Mouse (Mus musculus): ENCODE data around the gene Atp2b1. TPM values are rescaled to one million over a fixed set of nuclear protein-coding genes. Genes with fewer than 3 reads are reported as not detected.

Gene Atp2b1
- total and polyA plus RNA-seq, 3 experiments: 23.5 to 26.6 TPM; not detected in 1

GRCm38 (mm10) chr10:98975611-98976010 lies 61.4 kb downstream of the Atp2b1 start:
- TF ChIP-seq RCOR1 (IDR thresholded peaks at IDR 0.05; ENCODE audit: low read depth, low read length): no peak
- no peak for TF ChIP-seq GABPA (IDR thresholded peaks at IDR 0.05; ENCODE audit: low read depth, low read length)
- TF ChIP-seq JUND (IDR thresholded peaks at IDR 0.05; ENCODE audit: low read depth, low read length): no peak
- no peak for TF ChIP-seq SIN3A (IDR thresholded peaks at IDR 0.05; ENCODE audit: low read length)
- TF ChIP-seq GATA1 (IDR thresholded peaks at IDR 0.05; ENCODE audit: low read depth, low read length): no peak
- TF ChIP-seq RAD21 (IDR thresholded peaks at IDR 0.05; ENCODE audit: low read depth, low read length): no peak
- no peak for TF ChIP-seq NELFE (IDR thresholded peaks at IDR 0.05; ENCODE audit: low read depth, low read length)
- TF ChIP-seq CHD1 (IDR thresholded peaks at IDR 0.05; ENCODE audit: low read depth, low read length): no peak
- TF ChIP-seq MYB (IDR thresholded peaks at IDR 0.05; ENCODE audit: low read depth, low read length): no peak
- no peak for TF ChIP-seq ETS1 (IDR thresholded peaks at IDR 0.05; ENCODE audit: low read depth, low read length)
- no peak for TF ChIP-seq POLR2A (IDR thresholded peaks at IDR 0.05; ENCODE audit: control insufficient read depth in 1 of 2, insufficient read depth in 1 of 2, low read depth in 1 of 2, low read length in 2 of 2, poor library complexity in 1 of 2)
- no peak for TF ChIP-seq ZKSCAN1 (IDR thresholded peaks at IDR 0.05; ENCODE audit: low read depth, low read length)
- no peak overlapping the region for H3K27ac ChIP-seq (ENCODE audit: control insufficient read depth, low read depth, low read length)
- H3K36me3 ChIP-seq (ENCODE audit: control insufficient read depth in 1 of 2, insufficient read depth in 2 of 2, low read length in 2 of 2): peaks cover 0 to 11% of the 10 kb centered on the region in 2 experiments
- no peaks in the 10 kb centered on the region for H3K9me3 ChIP-seq (replicated peaks; ENCODE audit: insufficient read depth, low read length)
- no peak for DNase-seq (ENCODE audit: low read depth, low spot score)
- peaks cover 23% of the 10 kb centered on the region for H3K79me2 ChIP-seq (ENCODE audit: control insufficient read depth, insufficient read depth, low read length, poor library complexity)
- no peak overlapping the region for H3K9ac ChIP-seq (ENCODE audit: control insufficient read depth, low read depth, low read length, poor library complexity, severe bottlenecking)
- peaks cover 0 to 5% of the 10 kb centered on the region in 2 experiments; a peak in 2 of 4 replicates for H3K4me1 ChIP-seq (ENCODE audit: control insufficient read depth in 1 of 2, insufficient read depth in 2 of 2, low read length in 2 of 2)
- no peak overlapping the region for H3K4me3 ChIP-seq (ENCODE audit: control insufficient read depth in 1 of 2, insufficient read depth in 1 of 2, low read depth in 2 of 2, low read length in 2 of 2)
- no peaks in the 10 kb centered on the region for H3K27me3 ChIP-seq (ENCODE audit: control insufficient read depth in 1 of 2, insufficient read depth in 2 of 2, low read length in 2 of 2)

DNA sequence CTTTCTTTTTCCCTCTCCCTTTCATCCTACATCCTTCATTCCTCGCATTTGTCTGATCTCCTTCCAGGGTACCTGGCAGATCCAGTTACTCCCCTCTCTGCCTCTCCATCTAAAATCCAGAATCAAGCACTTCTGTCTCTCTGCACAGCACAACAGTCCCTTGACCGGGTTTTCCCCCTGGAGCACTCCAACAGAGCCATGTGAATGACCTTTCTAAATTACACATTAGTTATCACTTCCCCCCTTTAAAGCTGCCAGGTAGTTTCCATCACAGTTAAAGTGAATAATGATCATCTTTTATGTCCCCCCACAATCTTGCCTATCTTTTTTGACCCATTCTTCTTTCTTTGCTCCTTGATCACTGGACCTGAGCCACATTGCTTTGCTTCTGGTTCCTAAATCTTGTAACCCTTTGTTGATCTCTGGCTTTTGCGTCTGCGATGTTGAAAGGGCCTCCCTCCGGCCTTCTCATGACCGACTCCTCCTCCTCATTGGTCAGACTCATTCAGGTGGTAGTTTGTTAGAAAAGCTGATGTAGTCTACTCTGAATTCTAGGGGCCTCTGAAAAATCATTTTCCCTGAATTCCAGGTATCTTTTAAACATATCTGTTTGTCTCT lies 62.8 kb downstream of the Atp2b1 start:
- Histone ChIP-seq H3K9ac (ENCODE audit: control insufficient read depth, low read depth, low read length, poor library complexity, severe bottlenecking) (no peak overlapping the region), H3K36me3 (ENCODE audit: control insufficient read depth in 1 of 2, insufficient read depth in 2 of 2, low read length in 2 of 2) (peaks cover 0 to 9% of the 10 kb centered on the region in 2 experiments), H3K4me3 (ENCODE audit: control insufficient read depth in 1 of 2, insufficient read depth in 1 of 2, low read depth in 2 of 2, low read length in 2 of 2) (no peak overlapping the region), H3K27me3 (ENCODE audit: control insufficient read depth in 1 of 2, insufficient read depth in 2 of 2, low read length in 2 of 2) (no peaks in the 10 kb centered on the region), H3K27ac (ENCODE audit: control insufficient read depth, low read depth, low read length) (no peak overlapping the region), H3K9me3 (replicated peaks; ENCODE audit: insufficient read depth, low read length) (no peaks in the 10 kb centered on the region), H3K4me1 (ENCODE audit: control insufficient read depth in 1 of 2, insufficient read depth in 2 of 2, low read length in 2 of 2) (peaks cover 0 to 4% of the 10 kb centered on the region in 2 experiments; a peak in 2 of 4 replicates), H3K79me2 (ENCODE audit: control insufficient read depth, insufficient read depth, low read length, poor library complexity) (peaks cover 22% of the 10 kb centered on the region)
- DNase-seq (ENCODE audit: low read depth, low spot score): no peak
- no peak for TF ChIP-seq TBP (IDR thresholded peaks at IDR 0.05; ENCODE audit: low read depth, low read length)
- TF ChIP-seq TAL1 (IDR thresholded peaks at IDR 0.05; ENCODE audit: low read length): no peak
- no peak for TF ChIP-seq ZMIZ1 (IDR thresholded peaks at IDR 0.05; ENCODE audit: low read depth, low read length)
- TF ChIP-seq BHLHE40 (IDR thresholded peaks at IDR 0.05; ENCODE audit: borderline replicate concordance, low read depth, low read length): no peak
